Mouse (Mus musculus): ENCODE results near the gene Agap2. TPM values are rescaled to one million over a fixed set of nuclear protein-coding genes. Genes with fewer than 3 reads are reported as not detected.
"Not testable (repeated sequence)": the region's sequence is repeated elsewhere in the genome, so short reads cannot be mapped to it uniquely, and the experiment has no call there.

The Agap2 gene
- polyA plus RNA-seq, 1 experiment from 2014 or later = not detected

- peaks cover 38% of the 10 kb centered on the region for H3K36me3 ChIP-seq
- peaks cover 30% of the 10 kb centered on the region for H3K4me1 ChIP-seq (replicated peaks)
- peak overlapping the region; percentile 89 for H3K27ac ChIP-seq
- peak overlapping the region; percentile 78 for H3K4me3 ChIP-seq
- H3K9ac ChIP-seq = peak overlapping the region; percentile 80
- 5% methylated on average over 30 of the region's 30 CpGs for WGBS
- no peaks in the 10 kb centered on the region for H3K9me3 ChIP-seq (replicated peaks)
- ATAC-seq (replicated peaks; ENCODE audit: insufficient number of reproducible peaks, insufficient read depth, low FRiP score, low read depth) = peak; percentile 20; the same call in 1 of the 2 replicates
- no peaks in the 10 kb centered on the region for H3K27me3 ChIP-seq
- H3K4me2 ChIP-seq = peak overlapping the region; percentile 74
These were observed 5.5 kb upstream of the Agap2 start for GRCm38 (mm10) chr10:127069281-127070189.

GRCm38 (mm10) chr10:127070190-127071121, 4.6 kb upstream of the Agap2 start, which contains the start of gene Tspan31:
Gene Tspan31 (minus strand): TSS chr10:127070264.
- Histone ChIP-seq H3K27me3 (peaks cover 7% of the 10 kb centered on the region; the same call in 1 of the 2 replicates), H3K4me2 (peak within 1 kb of the TSS; percentile 74), H3K27ac (peak within 1 kb of the TSS; percentile 89), H3K36me3 (peaks cover 33% of the 10 kb centered on the region), H3K9me3 (replicated peaks) (no peaks in the 10 kb centered on the region), H3K9ac (peak within 1 kb of the TSS; percentile 80), H3K4me3 (peak within 1 kb of the TSS; percentile 78), H3K4me1 (replicated peaks) (peaks cover 24% of the 10 kb centered on the region)
- ATAC-seq (replicated peaks; ENCODE audit: insufficient number of reproducible peaks, insufficient read depth, low FRiP score, low read depth) = peak; percentile 88
- 1% methylated on average over 36 of the region's 36 CpGs for WGBS

GRCm38 (mm10) chr10:127071203-127071602, 3.9 kb upstream of the Agap2 start:
- Histone ChIP-seq H3K4me1 (replicated peaks) (peaks cover 21% of the 10 kb centered on the region), H3K4me3 (peak overlapping the region; percentile 78), H3K9me3 (replicated peaks) (no peaks in the 10 kb centered on the region), H3K27ac (no peak overlapping the region), H3K36me3 (peaks cover 25% of the 10 kb centered on the region), H3K4me2 (peak overlapping the region; percentile 74), H3K27me3 (peaks cover 14% of the 10 kb centered on the region), H3K9ac (0 out of 2 replicates have a peak overlapping the region, but pooled peaks have one; percentile 15)
- WGBS = 74% methylated on average over 9 of the region's 9 CpGs
- ATAC-seq (replicated peaks; ENCODE audit: insufficient number of reproducible peaks, insufficient read depth, low FRiP score, low read depth) = no peak

GRCm38 (mm10) chr10:127072270-127072669, 2.8 kb upstream of the Agap2 start:
- H3K9ac ChIP-seq; H3K27ac ChIP-seq; H3K4me2 ChIP-seq; H3K9me3 ChIP-seq (replicated peaks); ATAC-seq (replicated peaks; ENCODE audit: insufficient number of reproducible peaks, insufficient read depth, low FRiP score, low read depth); H3K4me3 ChIP-seq: not testable (repeated sequence)
- H3K4me1 ChIP-seq (replicated peaks) = peaks cover 21% of the 10 kb centered on the region
- 84% methylated on average over 4 of the region's 4 CpGs for WGBS
- peaks cover 24% of the 10 kb centered on the region for H3K27me3 ChIP-seq
- H3K36me3 ChIP-seq = peaks cover 15% of the 10 kb centered on the region

GRCm38 (mm10) chr10:127072969-127073368, 2.1 kb upstream of the Agap2 start:
- not testable (repeated sequence) for H3K9me3 ChIP-seq (replicated peaks); H3K4me3 ChIP-seq; H3K36me3 ChIP-seq; H3K27ac ChIP-seq; H3K9ac ChIP-seq; H3K4me2 ChIP-seq; ATAC-seq (replicated peaks; ENCODE audit: insufficient number of reproducible peaks, insufficient read depth, low FRiP score, low read depth)
- Histone ChIP-seq H3K4me1 (replicated peaks) (peaks cover 23% of the 10 kb centered on the region), H3K27me3 (peaks cover 31% of the 10 kb centered on the region)
- WGBS = 72% methylated on average over 2 of the region's 2 CpGs

- no peak for ATAC-seq (replicated peaks; ENCODE audit: insufficient number of reproducible peaks, insufficient read depth, low FRiP score, low read depth)
- 74% methylated on average over 1 of the region's 1 CpGs for WGBS
These were observed 1.1 kb upstream of the Agap2 start for GRCm38 (mm10) chr10:127073981-127074380.

GRCm38 (mm10) chr10:127075651-127076050, 567 bp downstream of the Agap2 start:
- no peak overlapping the region for H3K27ac ChIP-seq
- 56% methylated on average over 8 of the region's 8 CpGs for WGBS
- no peak for ATAC-seq (replicated peaks; ENCODE audit: insufficient number of reproducible peaks, insufficient read depth, low FRiP score, low read depth)
- H3K4me3 ChIP-seq = peak overlapping the region; percentile 12; the same call in 1 of the 2 replicates
- H3K9ac ChIP-seq = no peak overlapping the region
- peaks cover 57% of the 10 kb centered on the region for H3K27me3 ChIP-seq
- no peak overlapping the region; the same call in 1 of the 2 replicates for H3K4me2 ChIP-seq
- H3K4me1 ChIP-seq (replicated peaks) = peaks cover 34% of the 10 kb centered on the region
- no peaks in the 10 kb centered on the region for H3K9me3 ChIP-seq (replicated peaks)
- H3K36me3 ChIP-seq = no peaks in the 10 kb centered on the region

More at GRCm38 (mm10) chr10:127073981-127074380, 1.1 kb upstream of the Agap2 start:
- H3K27ac ChIP-seq = no peak overlapping the region
- H3K27me3 ChIP-seq = peaks cover 41% of the 10 kb centered on the region
- no peaks in the 10 kb centered on the region for H3K9me3 ChIP-seq (replicated peaks)
- no peak overlapping the region for H3K4me3 ChIP-seq
- no peak overlapping the region for H3K9ac ChIP-seq
- peaks cover 24% of the 10 kb centered on the region for H3K4me1 ChIP-seq (replicated peaks)
- H3K36me3 ChIP-seq = no peaks in the 10 kb centered on the region
- H3K4me2 ChIP-seq = no peak overlapping the region

GRCm38 (mm10) chr10:127076082-127076481, 998 bp downstream of the Agap2 start:
- H3K27ac ChIP-seq = no peak overlapping the region
- no peak overlapping the region for H3K9ac ChIP-seq
- no peak overlapping the region; the same call in 1 of the 2 replicates for H3K4me2 ChIP-seq
- no peaks in the 10 kb centered on the region for H3K36me3 ChIP-seq
- H3K4me3 ChIP-seq = no peak overlapping the region
- H3K9me3 ChIP-seq (replicated peaks) = no peaks in the 10 kb centered on the region
- ATAC-seq (replicated peaks; ENCODE audit: insufficient number of reproducible peaks, insufficient read depth, low FRiP score, low read depth) = no peak
- peaks cover 35% of the 10 kb centered on the region for H3K4me1 ChIP-seq (replicated peaks)
- 34% methylated on average over 4 of the region's 4 CpGs for WGBS
- H3K27me3 ChIP-seq = peaks cover 62% of the 10 kb centered on the region

- no peak for ATAC-seq (replicated peaks; ENCODE audit: insufficient number of reproducible peaks, insufficient read depth, low FRiP score, low read depth)
- Histone ChIP-seq H3K4me2 (no peak overlapping the region), H3K27ac (no peak overlapping the region), H3K9me3 (replicated peaks) (no peaks in the 10 kb centered on the region), H3K36me3 (no peaks in the 10 kb centered on the region), H3K4me1 (replicated peaks) (peaks cover 38% of the 10 kb centered on the region), H3K27me3 (peaks cover 76% of the 10 kb centered on the region), H3K4me3 (no peak overlapping the region), H3K9ac (no peak overlapping the region)
- WGBS = 11% methylated on average over 10 of the region's 10 CpGs
These were observed 2.4 kb downstream of the Agap2 start for GRCm38 (mm10) chr10:127077515-127077914.

- peak overlapping the region; percentile 74 for H3K4me2 ChIP-seq
- H3K9me3 ChIP-seq (replicated peaks) = no peaks in the 10 kb centered on the region
- H3K27ac ChIP-seq = no peak overlapping the region
- H3K4me1 ChIP-seq (replicated peaks) = peaks cover 38% of the 10 kb centered on the region
- no peaks in the 10 kb centered on the region for H3K36me3 ChIP-seq
- 8% methylated on average over 10 of the region's 12 CpGs for WGBS
- H3K4me3 ChIP-seq = peak overlapping the region; percentile 48
- no peak overlapping the region for H3K9ac ChIP-seq
- no peak for ATAC-seq (replicated peaks; ENCODE audit: insufficient number of reproducible peaks, insufficient read depth, low FRiP score, low read depth)
- peaks cover 82% of the 10 kb centered on the region for H3K27me3 ChIP-seq
These were observed 3.1 kb downstream of the Agap2 start for GRCm38 (mm10) chr10:127078001-127078676.

Measured in heart, embryonic 15.5 days (tissue).